Mouse (Mus musculus) ES-CJ7 (cell line): Measurements from ENCODE around the gene Vcam1.

Experiments
- DNase-seq: peaks from one replicate; pipeline ENCODE4 v3.0.0; 2011; ENCODE audit warnings: low read depth, low spot score

Gene Vcam1

DNA sequence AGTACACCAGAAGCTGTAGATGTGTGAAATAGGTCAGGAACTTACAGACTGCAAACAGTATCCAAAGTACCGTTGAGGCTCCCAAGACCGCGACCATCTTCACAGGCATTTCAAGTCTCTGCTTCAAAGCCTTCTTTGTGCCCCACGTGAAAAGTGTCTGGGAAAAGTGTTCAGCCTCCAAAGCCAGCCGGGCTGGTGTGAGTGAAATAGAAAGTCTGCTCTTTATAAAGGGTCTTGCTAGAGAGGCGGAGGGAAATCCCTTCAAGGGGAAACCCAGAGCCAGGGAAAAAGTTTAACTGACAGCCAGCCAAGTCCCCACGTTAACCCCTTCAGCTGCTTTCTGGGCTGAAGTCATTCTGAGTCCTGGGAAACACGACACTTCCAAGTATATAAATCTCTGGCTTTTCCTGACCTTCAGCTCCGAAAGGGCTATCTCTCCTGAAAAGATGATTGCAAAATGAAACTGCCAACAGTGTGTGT is at the start of gene Vcam1:
Gene Vcam1, minus strand, starts transcription at position 430 of the 480 bp plus-strand sequence.
- DNase-seq = no peak

GRCm38 (mm10) chr3:116175106-116175505 is 45.6 kb upstream of the Vcam1 start:
- no peak for DNase-seq

- no peak for DNase-seq
These were observed 42.0 kb upstream of the Vcam1 start for GRCm38 (mm10) chr3:116171461-116171860.

GRCm38 (mm10) chr3:116168056-116168455 is 38.6 kb upstream of the Vcam1 start:
- no peak for DNase-seq

GRCm38 (mm10) chr3:116166296-116166695 is 36.8 kb upstream of the Vcam1 start:
- DNase-seq = no peak

- no peak for DNase-seq
These were observed 35.5 kb upstream of the Vcam1 start for GRCm38 (mm10) chr3:116165030-116165429.

- DNase-seq = no peak
These were observed 34.0 kb upstream of the Vcam1 start for GRCm38 (mm10) chr3:116163517-116163916.

DNA sequence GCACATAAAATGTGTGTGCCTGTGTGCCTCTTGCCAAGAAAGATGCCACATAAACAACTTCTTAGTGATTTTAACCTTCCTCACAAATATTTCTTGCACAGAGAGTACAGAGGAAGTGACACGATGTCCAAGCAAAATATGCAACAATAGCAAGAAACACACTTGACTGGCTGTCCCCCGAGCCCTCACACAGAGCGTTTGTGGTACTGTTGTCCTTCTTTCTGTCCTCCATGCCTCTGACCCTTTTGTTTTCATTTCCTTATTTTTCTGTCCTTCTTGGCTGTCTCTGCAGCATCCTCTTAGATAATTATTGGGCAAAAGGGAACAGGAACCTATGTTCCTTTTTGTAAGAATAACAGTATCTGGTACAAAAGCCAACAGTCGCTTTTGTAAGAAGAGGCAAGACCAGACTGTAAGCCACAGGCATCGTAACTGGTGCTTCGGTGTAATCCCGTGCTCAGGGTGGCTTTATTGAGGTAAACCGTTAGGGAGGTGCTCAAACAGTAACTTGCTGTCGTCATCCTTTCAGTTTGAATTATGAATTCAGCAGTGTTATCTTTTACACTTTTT is 32.7 kb upstream of the Vcam1 start:
- DNase-seq = no peak

GRCm38 (mm10) chr3:116159376-116159775 is 29.9 kb upstream of the Vcam1 start:
- no peak for DNase-seq

DNA sequence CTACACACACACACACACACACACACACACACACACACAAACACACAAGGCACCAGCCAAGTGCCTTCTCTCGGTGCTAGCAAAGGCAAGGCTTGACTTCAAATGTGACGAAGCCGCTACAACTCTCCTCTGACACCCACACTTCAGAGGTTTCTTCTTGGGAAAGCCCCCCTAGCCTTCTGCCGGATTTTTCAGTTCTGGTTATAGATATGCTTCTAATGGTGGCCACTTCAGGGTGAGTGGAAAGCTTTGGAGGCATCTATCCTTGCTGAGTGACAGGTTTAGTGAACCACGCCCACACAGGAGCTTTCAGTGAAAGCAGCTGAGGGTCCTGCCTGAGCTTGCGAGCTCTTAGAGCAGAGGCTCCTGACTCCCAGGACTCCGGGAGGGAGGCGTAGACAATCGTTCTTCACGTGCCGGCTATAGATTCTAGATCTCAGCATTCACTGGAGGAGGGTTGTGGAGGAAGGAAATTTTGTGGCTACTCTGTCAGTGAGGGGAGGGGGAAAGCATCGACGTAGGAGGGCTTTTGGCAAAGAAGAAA is 28.0 kb upstream of the Vcam1 start:
- no peak for DNase-seq

DNA sequence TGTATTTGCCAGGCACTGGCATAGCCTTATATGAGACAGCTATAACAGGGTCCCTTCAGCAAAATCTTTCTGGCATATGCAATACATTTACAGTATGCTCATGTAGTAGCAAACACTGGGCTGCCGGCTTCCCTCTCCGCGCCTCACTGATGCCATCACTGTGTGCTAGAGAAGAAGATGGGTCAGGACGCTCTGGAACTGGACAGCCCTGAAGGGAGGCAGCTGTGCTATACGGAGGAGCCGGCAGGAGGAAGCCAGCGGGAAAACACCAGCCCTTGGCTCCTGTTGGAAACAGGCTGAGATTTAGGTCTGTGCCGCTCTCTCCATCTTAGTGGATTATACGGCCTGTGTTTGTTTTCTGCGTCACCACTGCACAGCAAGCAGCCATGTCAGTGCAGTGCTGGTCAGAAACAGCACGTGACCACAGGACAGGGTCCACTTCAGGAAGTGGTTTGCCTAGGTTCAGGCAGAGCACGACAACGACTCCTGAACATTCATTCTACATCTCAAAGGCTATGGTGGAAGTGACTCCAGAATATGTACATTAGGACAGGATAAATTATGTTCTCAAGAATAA is 20.7 kb upstream of the Vcam1 start:
- DNase-seq = no peak

DNA sequence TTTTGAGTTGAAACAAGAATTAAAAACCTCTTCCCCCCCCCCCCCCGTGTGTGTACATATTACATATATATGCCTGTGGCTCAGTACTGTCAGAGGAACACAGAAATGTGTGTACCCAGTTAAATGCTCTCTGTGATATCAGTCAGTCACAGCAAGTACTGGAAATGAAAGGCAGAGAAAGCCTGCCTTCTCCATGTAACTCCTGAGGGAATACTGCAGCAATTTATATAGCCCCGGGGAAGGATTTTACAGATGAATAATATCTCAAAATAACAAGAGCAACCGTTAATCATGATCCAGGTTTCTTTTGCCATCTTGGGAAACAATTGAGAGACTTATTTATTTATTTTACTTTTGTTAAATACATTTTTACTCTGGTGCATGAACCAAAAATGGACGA is 19.6 kb upstream of the Vcam1 start:
- no peak for DNase-seq

DNA sequence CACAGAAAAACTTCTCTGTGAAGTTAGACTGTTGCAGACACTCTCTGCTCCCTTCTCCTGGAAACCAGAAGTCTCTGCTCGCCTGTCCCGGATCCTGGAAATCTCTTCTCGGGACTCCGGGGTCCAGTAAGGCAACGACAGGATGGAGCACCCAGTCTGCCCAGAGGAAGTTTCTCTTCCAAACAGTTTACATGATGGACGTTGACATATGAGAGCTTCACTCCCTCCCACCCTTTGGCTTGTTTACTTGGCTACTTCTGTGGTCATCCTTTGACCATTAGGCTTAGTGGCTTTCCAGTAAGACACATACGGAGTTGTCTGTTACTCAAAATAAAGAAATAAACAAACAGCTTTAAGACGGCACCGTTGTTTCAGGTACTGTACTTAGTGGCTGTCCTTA is 19.2 kb upstream of the Vcam1 start:
- DNase-seq = no peak

- no peak for DNase-seq
These were observed 11.7 kb upstream of the Vcam1 start for GRCm38 (mm10) chr3:116141226-116141625.

DNA sequence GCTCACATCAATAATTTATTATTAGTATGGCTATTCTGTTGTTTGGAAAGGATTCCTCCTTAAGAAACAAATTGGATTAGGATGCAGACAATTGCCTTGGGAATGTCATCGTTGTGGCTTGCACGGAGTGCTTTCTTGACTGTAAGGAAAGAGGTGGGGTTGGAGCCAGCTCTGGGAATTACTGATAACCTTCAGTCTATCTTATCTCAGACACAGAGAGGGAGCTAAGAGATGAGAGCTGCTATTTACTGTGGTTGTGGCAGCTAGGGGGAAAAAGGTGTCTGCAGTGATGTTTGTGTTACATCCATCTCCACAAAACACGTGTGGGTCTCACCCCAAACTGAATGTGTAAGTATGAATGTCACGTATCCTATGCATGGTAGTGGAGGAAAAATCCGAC is 9.5 kb upstream of the Vcam1 start:
- DNase-seq = no peak

DNA sequence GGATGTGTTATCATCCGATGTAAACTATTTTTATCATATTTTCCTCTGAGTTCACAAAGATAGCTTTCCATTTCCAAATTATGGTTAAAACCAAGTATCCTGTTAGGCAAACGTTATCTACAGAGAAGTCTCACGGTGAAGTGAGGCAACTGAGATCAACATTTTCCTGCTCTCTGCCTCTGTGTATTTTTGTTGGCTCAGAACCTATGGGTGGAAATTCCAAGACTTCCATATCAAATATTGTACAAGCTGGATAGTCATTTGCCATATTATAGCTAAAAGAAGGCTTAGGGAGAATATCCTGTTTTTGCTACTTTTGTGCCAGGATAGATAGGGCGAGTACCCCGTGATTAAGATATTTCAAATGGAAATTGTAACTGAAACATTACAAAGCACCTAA is 8.6 kb upstream of the Vcam1 start:
- DNase-seq = no peak

GRCm38 (mm10) chr3:116133363-116133762 is 3.9 kb upstream of the Vcam1 start:
- no peak for DNase-seq

GRCm38 (mm10) chr3:116130711-116131110 is 1.2 kb upstream of the Vcam1 start:
- no peak for DNase-seq

GRCm38 (mm10) chr3:116129841-116130595 is 530 bp upstream of the Vcam1 start:
- no peak for DNase-seq

DNA sequence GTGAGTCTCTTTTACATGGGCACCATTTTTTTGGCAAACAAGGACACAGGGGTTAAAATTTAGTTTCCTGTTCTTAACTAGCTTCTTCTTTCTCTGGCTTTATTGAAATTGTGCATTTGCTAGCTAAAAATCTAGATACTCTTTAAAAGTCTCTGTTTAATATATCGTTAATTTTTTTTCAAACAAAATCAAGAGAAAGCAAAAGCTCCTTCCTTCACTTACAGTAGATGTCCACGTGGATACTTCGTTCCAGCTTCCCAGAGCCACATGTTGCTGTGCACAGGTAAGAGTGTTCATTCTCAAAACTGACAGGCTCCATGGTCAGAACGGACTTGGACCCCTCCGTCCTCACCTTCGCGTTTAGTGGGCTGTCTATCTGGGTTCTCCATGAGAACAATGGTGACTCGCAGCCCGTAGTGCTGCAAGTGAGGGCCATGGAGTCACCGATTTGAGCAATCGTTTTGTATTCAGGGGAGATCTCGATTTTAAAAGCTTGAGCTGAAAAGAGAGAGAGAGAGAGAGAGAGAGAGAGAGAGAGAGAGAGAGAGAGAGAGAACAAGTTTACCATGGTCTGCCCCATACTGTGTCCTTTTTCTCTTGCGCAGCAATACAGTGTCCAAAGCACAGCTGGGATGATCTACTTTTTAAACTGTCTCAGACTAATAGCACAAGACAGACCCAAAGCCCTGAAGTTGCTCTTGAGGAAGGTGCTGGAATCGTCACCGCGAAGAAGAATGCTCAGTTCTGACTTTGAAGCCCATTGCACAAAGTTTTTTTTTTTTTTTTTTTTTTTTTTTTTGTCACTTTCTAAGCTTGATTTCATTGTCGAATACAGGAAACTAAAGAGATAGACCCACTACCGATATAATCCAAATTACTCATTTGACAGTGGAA is 930 bp downstream of the Vcam1 start:
- no peak for DNase-seq

DNA sequence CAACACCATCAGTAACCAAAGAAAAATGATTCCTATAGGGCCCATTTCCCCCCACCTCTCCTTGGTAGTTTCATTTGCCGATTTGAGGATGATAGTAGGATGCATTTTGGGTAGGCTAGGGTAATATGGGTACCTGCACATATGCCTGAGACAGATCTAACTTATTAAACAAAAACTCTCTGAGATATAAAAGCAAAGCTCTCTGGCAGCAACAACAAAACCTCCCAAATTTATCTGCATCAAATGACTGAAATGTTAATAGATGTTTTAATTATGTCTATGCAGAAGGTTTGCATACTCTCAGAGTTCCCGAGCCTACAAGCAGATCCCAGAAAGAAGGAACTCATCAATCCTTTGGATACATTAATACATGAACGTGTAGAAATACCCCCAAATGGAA is 1.7 kb downstream of the Vcam1 start:
- DNase-seq = no peak

DNA sequence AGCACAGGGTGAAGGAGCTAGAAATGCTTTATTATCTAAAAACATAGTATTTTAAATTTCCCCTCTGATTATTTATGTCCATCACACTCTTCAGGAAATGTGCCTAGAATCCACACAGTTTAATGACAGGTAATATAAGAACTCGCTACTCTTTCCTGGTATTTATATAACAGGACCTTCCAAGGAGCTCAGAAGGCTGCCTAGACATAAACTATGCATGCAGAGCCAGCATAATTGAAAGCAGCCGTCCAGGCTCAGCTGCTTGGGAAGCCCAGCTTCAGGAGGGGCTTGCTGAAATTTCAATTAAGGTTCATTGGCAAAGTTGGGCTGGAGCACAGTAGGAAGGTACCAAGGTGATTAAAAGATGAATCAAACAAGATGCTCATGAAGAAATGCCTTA is 2.2 kb downstream of the Vcam1 start:
- DNase-seq = no peak
